Mouse (Mus musculus) myocyte (in vitro differentiated cells): Measurements from ENCODE around the gene Plxdc2.

Experiments
- CEBPB ChIP-seq: IDR thresholded peaks from 2 replicates; pipeline ENCODE4 v1.6.1; 2011; ENCODE audit warnings: mild to moderate bottlenecking, moderate library complexity; ENCODE audit not compliant: poor library complexity, insufficient read depth, severe bottlenecking
- E2F4 ChIP-seq: IDR thresholded peaks from one replicate; pipeline ENCODE4 v1.6.1; 2011; ENCODE audit warnings: mild to moderate bottlenecking, control low read depth, moderate library complexity; ENCODE audit not compliant: insufficient read depth
- MAX ChIP-seq: IDR thresholded peaks from one replicate; pipeline ENCODE4 v1.6.1; 2011; ENCODE audit warnings: low read depth, mild to moderate bottlenecking, control low read depth
- MYOD1 ChIP-seq, 3 experiments: IDR thresholded peaks; one replicate each; pipeline ENCODE4 v1.6.1; 2011; ENCODE audit warnings: control low read depth in 2 of 3, low read depth in 2 of 3, mild to moderate bottlenecking in 2 of 3, moderate library complexity in 1 of 3; ENCODE audit not compliant: insufficient read length in 2 of 3, control insufficient read depth in 1 of 3
- MYOG ChIP-seq, 3 experiments: IDR thresholded peaks; one replicate each; pipeline ENCODE4 v1.6.1; 2011; ENCODE audit warnings: control low read depth in 2 of 3, low read depth in 2 of 3, mild to moderate bottlenecking in 2 of 3; ENCODE audit not compliant: insufficient read length in 2 of 3, control insufficient read depth in 1 of 3, insufficient read depth in 1 of 3
- POLR2A ChIP-seq: IDR thresholded peaks from one replicate; pipeline ENCODE4 v1.6.1; 2011; ENCODE audit warnings: low read depth, mild to moderate bottlenecking, control low read depth, moderate library complexity; ENCODE audit not compliant: insufficient read length
- POLR2AphosphoS2 ChIP-seq: IDR thresholded peaks from one replicate; pipeline ENCODE4 v1.6.1; 2011; ENCODE audit warnings: low read depth, control low read depth; ENCODE audit not compliant: insufficient read length
- SRF ChIP-seq: IDR thresholded peaks from one replicate; pipeline ENCODE4 v1.6.1; 2011; ENCODE audit warnings: low read depth; ENCODE audit not compliant: control insufficient read depth, insufficient read length
- TCF12 ChIP-seq: IDR thresholded peaks from one replicate; pipeline ENCODE4 v1.6.1; 2011; ENCODE audit warnings: mild to moderate bottlenecking, control low read depth; ENCODE audit not compliant: poor library complexity, insufficient read depth, severe bottlenecking
- USF1 ChIP-seq: IDR thresholded peaks from one replicate; pipeline ENCODE4 v1.6.1; 2011; ENCODE audit warnings: low read depth, mild to moderate bottlenecking, control low read depth, moderate library complexity

DNA sequence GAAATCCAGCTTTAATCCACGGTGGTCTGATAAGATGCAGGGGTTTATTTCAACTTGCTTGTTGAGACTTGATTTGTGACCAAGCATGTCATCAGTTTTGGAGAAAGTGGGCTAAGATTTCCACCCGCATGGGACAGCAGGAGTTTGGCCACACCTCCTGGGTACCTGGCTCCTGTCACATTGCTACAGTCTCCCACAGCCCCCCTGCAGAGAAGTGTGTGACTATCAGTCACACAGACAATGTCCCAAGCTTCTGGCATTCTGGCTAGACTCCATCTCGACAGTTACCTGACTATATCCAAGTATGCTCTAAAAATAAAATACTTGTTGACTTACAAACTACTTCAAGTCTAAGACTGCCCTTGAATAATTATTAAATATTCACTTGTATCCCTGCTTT is 185.1 kb downstream of the Plxdc2 start:
- TF ChIP-seq MYOD1 (IDR thresholded peaks at IDR 0.05; ENCODE audit: control insufficient read depth in 1 of 3, insufficient read length in 2 of 3, low read depth in 2 of 3) (no peak), POLR2A (no peak), POLR2AphosphoS2 (no peak), E2F4 (no peak), CEBPB (no peak), SRF (no peak), MYOG (IDR thresholded peaks at IDR 0.05; ENCODE audit: control insufficient read depth in 1 of 3, insufficient read depth in 1 of 3, insufficient read length in 2 of 3, low read depth in 2 of 3) (no peak), MAX (no peak), TCF12 (no peak), USF1 (no peak)
